Mouse (Mus musculus) myocyte (in vitro differentiated cells): ENCODE results near the gene Tub. TPM values are rescaled to one million over a fixed set of nuclear protein-coding genes. Genes with fewer than 3 reads are reported as not detected.

ENCODE experiments used
- H3K27me3 ChIP-seq: one replicate; pipeline ENCODE4 v1.6.1; 2011; ENCODE audit not compliant: control insufficient read depth, insufficient read depth, insufficient read length
- H3K36me3 ChIP-seq: one replicate; pipeline ENCODE4 v1.6.1; 2011; ENCODE audit not compliant: control insufficient read depth, insufficient read depth
- H3K4me2 ChIP-seq: one replicate; pipeline ENCODE4 v1.6.1; 2011; ENCODE audit warnings: low read depth, control low read depth
- H3K4me3 ChIP-seq: one replicate; pipeline ENCODE4 v1.5.1; 2011; ENCODE audit warnings: mild to moderate bottlenecking, control low read depth, moderate library complexity
- H3K79me2 ChIP-seq: one replicate; pipeline ENCODE4 v1.6.1; 2011; ENCODE audit not compliant: control insufficient read depth, insufficient read depth
- H3ac ChIP-seq: one replicate; pipeline ENCODE4 v1.6.1; 2011; ENCODE audit not compliant: control insufficient read depth, insufficient read length
- CEBPB ChIP-seq: IDR thresholded peaks from 2 replicates; pipeline ENCODE4 v1.6.1; 2011; ENCODE audit warnings: mild to moderate bottlenecking, moderate library complexity; ENCODE audit not compliant: poor library complexity, insufficient read depth, severe bottlenecking
- E2F4 ChIP-seq: IDR thresholded peaks from one replicate; pipeline ENCODE4 v1.6.1; 2011; ENCODE audit warnings: mild to moderate bottlenecking, control low read depth, moderate library complexity; ENCODE audit not compliant: insufficient read depth
- MAX ChIP-seq: IDR thresholded peaks from one replicate; pipeline ENCODE4 v1.6.1; 2011; ENCODE audit warnings: low read depth, mild to moderate bottlenecking, control low read depth
- MYOD1 ChIP-seq, 3 experiments: IDR thresholded peaks; one replicate each; pipeline ENCODE4 v1.6.1; 2011; ENCODE audit warnings: control low read depth in 2 of 3, low read depth in 2 of 3, mild to moderate bottlenecking in 2 of 3, moderate library complexity in 1 of 3; ENCODE audit not compliant: insufficient read length in 2 of 3, control insufficient read depth in 1 of 3
- MYOG ChIP-seq, 3 experiments: IDR thresholded peaks; one replicate each; pipeline ENCODE4 v1.6.1; 2011; ENCODE audit warnings: control low read depth in 2 of 3, low read depth in 2 of 3, mild to moderate bottlenecking in 2 of 3; ENCODE audit not compliant: insufficient read length in 2 of 3, control insufficient read depth in 1 of 3, insufficient read depth in 1 of 3
- POLR2A ChIP-seq: IDR thresholded peaks from one replicate; pipeline ENCODE4 v1.6.1; 2011; ENCODE audit warnings: low read depth, mild to moderate bottlenecking, control low read depth, moderate library complexity; ENCODE audit not compliant: insufficient read length
- POLR2AphosphoS2 ChIP-seq: IDR thresholded peaks from one replicate; pipeline ENCODE4 v1.6.1; 2011; ENCODE audit warnings: low read depth, control low read depth; ENCODE audit not compliant: insufficient read length
- REST ChIP-seq: IDR thresholded peaks from one replicate; pipeline ENCODE4 v1.6.1; 2011; ENCODE audit warnings: mild to moderate bottlenecking, control low read depth, moderate library complexity; ENCODE audit not compliant: insufficient read depth, insufficient read length
- SRF ChIP-seq: IDR thresholded peaks from one replicate; pipeline ENCODE4 v1.6.1; 2011; ENCODE audit warnings: low read depth; ENCODE audit not compliant: control insufficient read depth, insufficient read length
- TCF12 ChIP-seq: IDR thresholded peaks from one replicate; pipeline ENCODE4 v1.6.1; 2011; ENCODE audit warnings: mild to moderate bottlenecking, control low read depth; ENCODE audit not compliant: poor library complexity, insufficient read depth, severe bottlenecking
- TCF3 ChIP-seq: IDR thresholded peaks from one replicate; pipeline ENCODE4 v1.6.1; 2011; ENCODE audit warnings: low read depth, control low read depth; ENCODE audit not compliant: insufficient read length
- USF1 ChIP-seq: IDR thresholded peaks from one replicate; pipeline ENCODE4 v1.6.1; 2011; ENCODE audit warnings: low read depth, mild to moderate bottlenecking, control low read depth, moderate library complexity
- polyA plus RNA-seq: library from polyadenylated mRNA; unstranded; fragments of >200 nt; fragmentation: generic; extraction: Trizol; gene quantifications from one replicate; pipeline ENCODE4 v1.2.1, GENCODE M21; 2012; ENCODE audit warnings: missing spikeins

Tub gene
- polyA plus RNA-seq, 1 experiment = not detected

GRCm38 (mm10) chr7:108954185-108954584 lies 4.0 kb downstream of the Tub start:
- Histone ChIP-seq H3K4me2 (no peak overlapping the region), H3K4me3 (no peak overlapping the region), H3K79me2 (no peaks in the 10 kb centered on the region), H3ac (no peak overlapping the region), H3K27me3 (peaks cover 13% of the 10 kb centered on the region), H3K36me3 (no peaks in the 10 kb centered on the region)
- TF ChIP-seq SRF (no peak), MAX (no peak), TCF12 (no peak), E2F4 (no peak)

DNA sequence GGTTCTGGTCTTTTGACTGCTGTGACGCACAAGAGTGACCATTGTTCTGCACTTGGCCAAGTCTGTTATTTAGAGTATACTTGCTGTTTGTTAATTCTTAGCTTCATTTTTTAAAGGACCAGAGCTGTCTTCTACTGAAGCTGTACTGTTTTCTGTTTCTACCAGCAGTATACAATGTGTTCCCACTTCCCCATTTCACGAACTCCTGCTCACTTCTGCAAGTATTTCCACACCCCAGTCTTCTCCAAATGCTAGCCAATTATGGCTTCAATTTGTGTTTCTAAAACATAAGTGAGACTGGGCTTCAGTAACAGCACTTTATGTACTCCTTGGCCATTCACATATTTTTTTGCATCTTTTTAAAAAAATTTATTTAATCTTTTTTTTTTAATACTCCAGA lies 7.6 kb downstream of the Tub start:
- H3K36me3 ChIP-seq = no peaks in the 10 kb centered on the region
- H3ac ChIP-seq = no peak overlapping the region
- H3K27me3 ChIP-seq = no peaks in the 10 kb centered on the region
- no peak overlapping the region for H3K4me3 ChIP-seq
- no peaks in the 10 kb centered on the region for H3K79me2 ChIP-seq
- no peak overlapping the region for H3K4me2 ChIP-seq
- TF ChIP-seq TCF12 (no peak), MYOG (IDR thresholded peaks at IDR 0.05; ENCODE audit: control insufficient read depth in 1 of 3, insufficient read depth in 1 of 3, insufficient read length in 2 of 3, low read depth in 2 of 3) (no peak), POLR2AphosphoS2 (no peak), CEBPB (no peak), SRF (no peak), MYOD1 (IDR thresholded peaks at IDR 0.05; ENCODE audit: control insufficient read depth in 1 of 3, insufficient read length in 2 of 3, low read depth in 2 of 3) (no peak), TCF3 (no peak), E2F4 (no peak), REST (no peak), MAX (no peak), USF1 (no peak), POLR2A (no peak)

DNA sequence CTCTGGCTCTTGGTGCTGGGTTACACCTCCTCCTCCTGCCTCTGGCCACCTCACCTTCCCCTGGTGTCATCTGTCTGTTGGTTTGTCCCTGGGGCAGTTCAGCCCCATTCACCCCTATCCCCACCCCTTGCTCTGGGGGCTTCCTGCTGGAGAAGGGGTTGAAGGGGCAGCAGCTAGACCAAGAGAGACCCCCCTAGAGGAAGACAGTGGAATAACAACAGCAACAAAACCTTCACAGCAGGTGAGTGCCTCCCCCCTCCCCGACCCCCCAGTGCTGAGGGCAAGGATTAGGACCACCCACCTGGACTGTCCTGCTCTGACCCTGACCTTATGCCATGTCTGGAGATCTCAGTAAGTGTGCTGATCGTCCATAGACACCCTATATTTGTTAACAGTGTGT lies 15.8 kb downstream of the Tub start:
- TF ChIP-seq POLR2A = no peak
- TF ChIP-seq POLR2AphosphoS2 = no peak
- TF ChIP-seq MYOG (IDR thresholded peaks at IDR 0.05; ENCODE audit: control insufficient read depth in 1 of 3, insufficient read depth in 1 of 3, insufficient read length in 2 of 3, low read depth in 2 of 3) = no peak
- TF ChIP-seq MAX = no peak
- TF ChIP-seq MYOD1 (IDR thresholded peaks at IDR 0.05; ENCODE audit: control insufficient read depth in 1 of 3, insufficient read length in 2 of 3, low read depth in 2 of 3) = no peak
- TF ChIP-seq CEBPB = no peak
- TF ChIP-seq TCF12 = no peak
- no peak for TF ChIP-seq USF1
- no peak for TF ChIP-seq TCF3
- no peak for TF ChIP-seq SRF
- TF ChIP-seq REST = no peak
- TF ChIP-seq E2F4 = no peak

DNA sequence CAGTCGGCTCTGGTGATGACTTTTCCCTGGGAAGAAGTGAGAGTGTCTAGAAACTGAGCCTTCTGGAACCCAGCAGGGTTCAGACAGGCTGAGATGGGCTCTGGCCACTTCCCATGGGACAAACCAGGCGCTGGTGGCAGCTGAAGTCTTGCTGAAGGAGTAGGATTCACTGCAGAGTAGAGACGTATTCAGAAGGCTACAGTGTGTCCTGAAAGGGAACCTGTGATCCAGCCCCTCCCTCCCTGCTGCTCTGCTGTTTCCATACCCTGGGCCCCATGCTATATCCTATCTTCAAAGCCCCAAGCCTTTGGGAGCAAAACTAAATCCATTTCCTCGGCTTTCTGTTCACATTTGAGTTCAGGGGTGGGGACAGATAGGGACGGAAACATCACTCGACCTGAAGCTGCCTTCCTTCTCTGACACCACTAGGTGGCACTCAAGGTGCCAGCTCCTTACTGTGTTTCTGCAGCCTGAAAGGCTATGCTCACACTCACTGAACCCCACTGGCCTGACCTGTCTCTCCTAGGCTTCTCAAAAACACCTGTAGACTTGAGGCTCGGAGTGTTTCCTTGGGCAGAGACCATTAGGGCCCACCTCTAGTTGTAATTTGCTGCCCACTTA lies 16.7 kb downstream of the Tub start:
- peak overlapping the region; percentile 21 for H3K4me2 ChIP-seq
- TF ChIP-seq CEBPB (no peak), REST (no peak), MYOD1 (IDR thresholded peaks at IDR 0.05; ENCODE audit: control insufficient read depth in 1 of 3, insufficient read length in 2 of 3, low read depth in 2 of 3) (no peak), POLR2AphosphoS2 (no peak), USF1 (no peak), TCF3 (no peak), POLR2A (no peak), TCF12 (no peak)
- H3K27me3 ChIP-seq = no peaks in the 10 kb centered on the region
- no peak overlapping the region for H3K4me3 ChIP-seq
- H3ac ChIP-seq = no peak overlapping the region
- no peaks in the 10 kb centered on the region for H3K36me3 ChIP-seq
- no peaks in the 10 kb centered on the region for H3K79me2 ChIP-seq

More for the DNA sequence above, 15.8 kb downstream of the Tub start:
- H3K4me3 ChIP-seq = no peak overlapping the region
- no peak overlapping the region for H3ac ChIP-seq
- no peaks in the 10 kb centered on the region for H3K79me2 ChIP-seq
- H3K4me2 ChIP-seq = no peak overlapping the region
- no peaks in the 10 kb centered on the region for H3K27me3 ChIP-seq
- no peaks in the 10 kb centered on the region for H3K36me3 ChIP-seq

DNA sequence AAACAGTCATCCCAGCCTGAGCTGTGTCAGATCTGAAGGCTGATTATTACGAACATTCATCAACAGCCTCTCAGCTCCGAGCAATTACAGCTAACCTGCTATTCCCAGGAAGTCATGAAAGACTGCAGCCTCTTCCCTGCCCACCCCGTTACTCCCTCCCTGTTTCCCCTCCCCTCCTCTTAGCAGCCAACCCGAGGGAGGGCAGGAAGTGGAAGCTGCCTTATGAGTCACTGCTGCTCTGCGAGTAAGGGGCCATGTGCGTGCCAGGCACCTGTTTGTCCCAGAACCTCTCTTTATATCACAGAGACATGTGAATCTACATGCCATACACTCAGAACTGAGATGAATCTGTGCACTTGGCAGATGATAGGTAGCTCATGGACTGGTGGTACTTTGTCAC lies 18.1 kb downstream of the Tub start:
- Histone ChIP-seq H3K36me3 (no peaks in the 10 kb centered on the region), H3K4me3 (no peak overlapping the region), H3K27me3 (no peaks in the 10 kb centered on the region), H3K4me2 (no peak overlapping the region), H3K79me2 (no peaks in the 10 kb centered on the region), H3ac (no peak overlapping the region)
- TF ChIP-seq TCF12 (no peak), MYOG (IDR thresholded peaks at IDR 0.05; ENCODE audit: control insufficient read depth in 1 of 3, insufficient read depth in 1 of 3, insufficient read length in 2 of 3, low read depth in 2 of 3) (no peak), TCF3 (no peak), USF1 (no peak), MAX (no peak), CEBPB (no peak), MYOD1 (IDR thresholded peaks at IDR 0.05; ENCODE audit: control insufficient read depth in 1 of 3, insufficient read length in 2 of 3, low read depth in 2 of 3) (no peak), E2F4 (no peak), POLR2A (no peak), SRF (no peak), POLR2AphosphoS2 (no peak), REST (no peak)
